Mouse (Mus musculus) myocyte (in vitro differentiated cells): ENCODE data around the gene Tjp3.

Source experiments
- CEBPB ChIP-seq: IDR thresholded peaks from 2 replicates; pipeline ENCODE4 v1.6.1; 2011; ENCODE audit warnings: mild to moderate bottlenecking, moderate library complexity; ENCODE audit not compliant: poor library complexity, insufficient read depth, severe bottlenecking
- E2F4 ChIP-seq: IDR thresholded peaks from one replicate; pipeline ENCODE4 v1.6.1; 2011; ENCODE audit warnings: mild to moderate bottlenecking, control low read depth, moderate library complexity; ENCODE audit not compliant: insufficient read depth
- MAX ChIP-seq: IDR thresholded peaks from one replicate; pipeline ENCODE4 v1.6.1; 2011; ENCODE audit warnings: low read depth, mild to moderate bottlenecking, control low read depth
- MYOD1 ChIP-seq, 3 experiments: IDR thresholded peaks; one replicate each; pipeline ENCODE4 v1.6.1; 2011; ENCODE audit warnings: control low read depth in 2 of 3, low read depth in 2 of 3, mild to moderate bottlenecking in 2 of 3, moderate library complexity in 1 of 3; ENCODE audit not compliant: insufficient read length in 2 of 3, control insufficient read depth in 1 of 3
- MYOG ChIP-seq, 3 experiments: IDR thresholded peaks; one replicate each; pipeline ENCODE4 v1.6.1; 2011; ENCODE audit warnings: control low read depth in 2 of 3, low read depth in 2 of 3, mild to moderate bottlenecking in 2 of 3; ENCODE audit not compliant: insufficient read length in 2 of 3, control insufficient read depth in 1 of 3, insufficient read depth in 1 of 3
- POLR2A ChIP-seq: IDR thresholded peaks from one replicate; pipeline ENCODE4 v1.6.1; 2011; ENCODE audit warnings: low read depth, mild to moderate bottlenecking, control low read depth, moderate library complexity; ENCODE audit not compliant: insufficient read length
- POLR2AphosphoS2 ChIP-seq: IDR thresholded peaks from one replicate; pipeline ENCODE4 v1.6.1; 2011; ENCODE audit warnings: low read depth, control low read depth; ENCODE audit not compliant: insufficient read length
- REST ChIP-seq: IDR thresholded peaks from one replicate; pipeline ENCODE4 v1.6.1; 2011; ENCODE audit warnings: mild to moderate bottlenecking, control low read depth, moderate library complexity; ENCODE audit not compliant: insufficient read depth, insufficient read length
- SRF ChIP-seq: IDR thresholded peaks from one replicate; pipeline ENCODE4 v1.6.1; 2011; ENCODE audit warnings: low read depth; ENCODE audit not compliant: control insufficient read depth, insufficient read length
- TCF12 ChIP-seq: IDR thresholded peaks from one replicate; pipeline ENCODE4 v1.6.1; 2011; ENCODE audit warnings: mild to moderate bottlenecking, control low read depth; ENCODE audit not compliant: poor library complexity, insufficient read depth, severe bottlenecking
- USF1 ChIP-seq: IDR thresholded peaks from one replicate; pipeline ENCODE4 v1.6.1; 2011; ENCODE audit warnings: low read depth, mild to moderate bottlenecking, control low read depth, moderate library complexity

- TF ChIP-seq POLR2A (no peak), SRF (no peak), POLR2AphosphoS2 (no peak), MYOD1 (IDR thresholded peaks at IDR 0.05; ENCODE audit: control insufficient read depth in 1 of 3, insufficient read length in 2 of 3, low read depth in 2 of 3) (no peak), USF1 (no peak), E2F4 (no peak), MYOG (IDR thresholded peaks at IDR 0.05; ENCODE audit: control insufficient read depth in 1 of 3, insufficient read depth in 1 of 3, insufficient read length in 2 of 3, low read depth in 2 of 3) (no peak), TCF12 (no peak), CEBPB (no peak), MAX (no peak), REST (no peak)
These were observed 25.1 kb upstream of the Tjp3 start for GRCm38 (mm10) chr10:81316338-81317060.
